Mouse (Mus musculus): ENCODE measurements at regions not wholly inside any gene's neighbourhood (a gene's known extent, or its start where the extent isn't known, plus 50 kb on each side); places are given as distances from the start of the nearest gene placed in this dataset.
A peak's percentile ranks its signal among the peaks of the same experiment; 100 is the strongest.

DNA sequence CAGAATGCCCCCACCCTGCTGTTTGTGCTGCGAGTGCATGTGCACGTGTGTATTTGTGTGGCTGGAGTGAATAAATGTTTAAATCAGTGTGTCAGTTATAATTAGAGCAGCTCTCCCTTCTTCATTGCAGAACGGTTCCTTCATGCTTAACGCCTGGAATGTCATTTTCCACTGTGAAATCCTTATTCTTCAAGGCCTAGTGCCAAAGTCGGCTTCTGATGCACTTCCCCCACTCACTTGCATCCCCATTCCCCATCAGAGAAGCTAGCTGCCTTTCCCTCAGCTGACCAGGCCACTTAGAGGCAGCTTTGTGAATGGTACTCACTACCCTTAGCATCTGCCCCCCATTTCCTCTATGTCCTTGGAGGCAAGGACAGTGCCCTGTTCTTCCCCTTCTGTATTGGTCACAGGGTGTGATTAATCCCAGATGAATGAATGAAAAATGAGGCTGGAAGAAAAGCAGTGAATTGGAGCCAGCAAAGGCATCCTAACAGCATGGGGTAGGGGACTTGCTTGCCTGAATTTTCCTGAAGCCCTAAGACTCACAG is 162.6 kb downstream of the H2al1j start:
- no peak for DNase-seq
- Histone ChIP-seq H3K4me3 (replicated peaks; ENCODE audit: insufficient read depth, low read depth, low read length) (no peak overlapping the region), H3K27me3 (ENCODE audit: control insufficient read depth, insufficient read depth, low read length) (no peaks in the 10 kb centered on the region), H3K4me1 (ENCODE audit: control insufficient read depth, insufficient read depth, low read length) (no peaks in the 10 kb centered on the region), H3K27ac (ENCODE audit: insufficient read depth, low read length) (no peak overlapping the region)
- TF ChIP-seq POLR2A (IDR thresholded peaks at IDR 0.05; ENCODE audit: borderline replicate concordance, insufficient read depth, low read length) (no peak), CTCF (IDR thresholded peaks at IDR 0.05; ENCODE audit: borderline replicate concordance, insufficient read depth, low read depth, low read length) (no peak)
- 78% methylated on average over 5 of the region's 5 CpGs for WGBS

DNA sequence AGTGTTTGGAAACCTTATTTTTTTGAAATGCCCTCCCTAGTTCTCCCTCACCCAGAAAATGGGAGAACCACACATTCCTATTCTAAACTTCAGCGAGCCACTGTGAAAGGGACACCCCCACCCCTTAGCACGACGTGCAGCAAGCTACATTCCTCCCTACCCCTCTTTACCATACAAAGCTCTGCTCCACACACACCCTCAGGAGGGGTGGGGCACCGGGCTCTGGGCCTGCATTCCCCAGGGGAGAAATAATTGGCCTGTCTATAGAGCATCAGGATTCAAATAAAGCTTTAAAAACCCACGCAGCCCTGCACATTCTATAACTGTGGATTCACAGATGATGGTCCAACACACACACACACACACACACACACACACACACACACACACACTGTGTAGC is 163.6 kb downstream of the H2al1j start:
- Histone ChIP-seq H3K4me1 (ENCODE audit: control insufficient read depth, insufficient read depth, low read length) (no peaks in the 10 kb centered on the region), H3K27ac (ENCODE audit: insufficient read depth, low read length) (no peak overlapping the region), H3K27me3 (ENCODE audit: control insufficient read depth, insufficient read depth, low read length) (no peaks in the 10 kb centered on the region), H3K4me3 (replicated peaks; ENCODE audit: insufficient read depth, low read depth, low read length) (no peak overlapping the region)
- TF ChIP-seq CTCF (IDR thresholded peaks at IDR 0.05; ENCODE audit: borderline replicate concordance, insufficient read depth, low read depth, low read length) (no peak), POLR2A (IDR thresholded peaks at IDR 0.05; ENCODE audit: borderline replicate concordance, insufficient read depth, low read length) (no peak)
- WGBS: 55% methylated on average over 5 of the region's 5 CpGs
- DNase-seq: no peak

DNA sequence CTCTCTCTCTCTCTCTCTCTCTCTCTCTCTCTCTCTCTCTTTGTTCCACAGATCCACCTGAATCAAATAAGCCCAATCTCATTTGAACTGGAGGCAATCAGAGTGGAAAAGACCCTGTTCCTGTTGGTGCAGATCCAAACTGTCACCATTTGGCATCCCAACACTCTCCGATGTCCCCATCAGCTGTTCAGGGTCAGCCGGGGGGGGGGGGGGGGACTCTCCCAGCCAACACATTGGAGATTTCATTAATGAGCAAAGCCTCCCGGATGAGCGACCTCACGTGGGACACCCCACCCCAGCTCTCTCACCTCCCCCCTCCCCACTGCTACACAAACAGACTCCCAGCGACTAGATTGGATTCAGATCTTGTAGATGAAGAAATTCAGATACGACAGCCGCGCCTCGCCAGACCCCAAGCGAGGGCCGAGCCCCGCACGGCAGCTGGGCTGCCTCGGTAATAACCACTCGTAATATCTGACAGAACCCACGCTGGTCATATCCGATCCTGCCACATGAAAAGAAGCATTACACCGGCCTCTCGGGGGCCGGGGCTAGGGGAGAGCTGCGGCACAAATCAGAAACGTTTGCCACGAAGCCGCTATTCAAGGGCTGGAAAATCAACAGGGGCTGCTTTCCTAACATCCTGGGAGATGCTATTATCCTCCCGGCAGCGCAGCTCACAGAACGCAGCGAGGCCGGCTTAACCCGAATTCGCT is 164.2 kb downstream of the H2al1j start:
- H3K4me1 ChIP-seq (ENCODE audit: control insufficient read depth, insufficient read depth, low read length): no peaks in the 10 kb centered on the region
- WGBS: 36% methylated on average over 32 of the region's 32 CpGs
- TF ChIP-seq POLR2A (IDR thresholded peaks at IDR 0.05; ENCODE audit: borderline replicate concordance, insufficient read depth, low read length) (no peak), CTCF (IDR thresholded peaks at IDR 0.05; ENCODE audit: borderline replicate concordance, insufficient read depth, low read depth, low read length) (no peak)
- no peak overlapping the region for H3K4me3 ChIP-seq (replicated peaks; ENCODE audit: insufficient read depth, low read depth, low read length)
- no peak overlapping the region for H3K27ac ChIP-seq (ENCODE audit: insufficient read depth, low read length)
- H3K27me3 ChIP-seq (ENCODE audit: control insufficient read depth, insufficient read depth, low read length): no peaks in the 10 kb centered on the region
- no peak for DNase-seq

DNA sequence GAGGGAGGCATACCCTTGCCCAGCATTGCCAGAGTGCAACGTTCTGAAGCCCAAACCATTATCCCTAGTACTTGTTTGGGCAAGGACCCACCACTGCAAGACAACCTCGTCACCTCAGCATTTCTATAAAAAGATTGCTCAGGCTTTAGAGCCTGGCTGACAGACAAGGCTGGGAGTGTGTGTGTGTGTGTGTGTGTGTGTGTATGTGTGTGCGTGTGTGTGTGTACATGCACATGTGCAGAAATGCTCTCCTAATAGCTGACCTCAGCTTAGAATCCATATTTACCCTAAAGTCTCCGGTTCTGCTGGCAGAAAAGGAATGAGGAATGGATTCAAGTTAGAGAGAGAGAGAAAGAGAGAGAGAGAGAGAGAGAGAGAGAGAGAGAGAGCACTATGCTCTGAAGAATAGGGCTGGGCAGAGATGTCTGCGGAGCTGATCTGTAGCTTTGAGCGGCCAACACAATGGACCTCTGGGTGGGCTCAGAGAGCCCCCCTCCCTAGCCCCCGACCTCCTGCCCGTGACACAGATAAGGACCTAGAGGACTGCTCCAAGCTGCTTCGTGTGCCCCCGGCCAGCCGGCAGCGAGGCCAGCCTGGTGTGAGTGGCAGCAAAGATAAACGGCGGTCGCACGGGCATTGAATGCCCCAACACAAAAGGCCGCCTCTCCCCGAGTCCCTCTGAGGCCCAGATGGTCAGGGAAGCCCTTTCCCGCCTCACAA is 166.1 kb downstream of the H2al1j start:
- Histone ChIP-seq H3K27ac (ENCODE audit: insufficient read depth, low read length) (no peak overlapping the region), H3K4me3 (replicated peaks; ENCODE audit: insufficient read depth, low read depth, low read length) (peak overlapping the region; percentile 21)

DNA sequence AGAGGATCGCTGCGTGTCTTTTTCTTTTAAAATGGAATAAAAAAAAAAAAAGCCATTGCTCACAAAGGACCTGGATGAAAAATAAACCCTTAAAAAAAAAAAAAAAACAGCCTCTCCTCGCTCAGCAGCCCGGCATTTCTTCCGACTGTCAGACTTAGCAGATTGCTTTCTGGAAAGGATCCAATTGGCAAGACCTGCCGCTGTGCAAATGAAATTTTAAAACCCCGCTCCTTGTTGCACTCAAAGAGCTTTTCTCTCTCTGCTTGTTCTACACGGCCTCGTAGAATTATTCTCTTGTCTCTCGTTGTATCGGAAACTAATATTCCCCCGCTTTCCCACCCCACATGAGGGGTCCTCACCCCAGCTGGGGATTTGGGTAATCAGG is 166.6 kb downstream of the H2al1j start:
- TF ChIP-seq CTCF (IDR thresholded peaks at IDR 0.05; ENCODE audit: borderline replicate concordance, insufficient read depth, low read depth, low read length): no peak
- TF ChIP-seq POLR2A (IDR thresholded peaks at IDR 0.05; ENCODE audit: borderline replicate concordance, insufficient read depth, low read length): no peak
- H3K4me3 ChIP-seq (replicated peaks; ENCODE audit: insufficient read depth, low read depth, low read length): peak overlapping the region; percentile 21
- H3K27me3 ChIP-seq (ENCODE audit: control insufficient read depth, insufficient read depth, low read length): no peaks in the 10 kb centered on the region
- H3K27ac ChIP-seq (ENCODE audit: insufficient read depth, low read length): no peak overlapping the region
- 8% methylated on average over 12 of the region's 12 CpGs for WGBS
- H3K4me1 ChIP-seq (ENCODE audit: control insufficient read depth, insufficient read depth, low read length): no peaks in the 10 kb centered on the region
- peak in 1 of 2 experiments; percentile 34 for DNase-seq

More for the DNA sequence above, 166.1 kb downstream of the H2al1j start:
- DNase-seq: no peak
- WGBS: 16% methylated on average over 19 of the region's 19 CpGs
- Histone ChIP-seq H3K27me3 (ENCODE audit: control insufficient read depth, insufficient read depth, low read length) (no peaks in the 10 kb centered on the region), H3K4me1 (ENCODE audit: control insufficient read depth, insufficient read depth, low read length) (no peaks in the 10 kb centered on the region)
- TF ChIP-seq CTCF (IDR thresholded peaks at IDR 0.05; ENCODE audit: borderline replicate concordance, insufficient read depth, low read depth, low read length): no peak
- TF ChIP-seq POLR2A (IDR thresholded peaks at IDR 0.05; ENCODE audit: borderline replicate concordance, insufficient read depth, low read length): no peak

DNA sequence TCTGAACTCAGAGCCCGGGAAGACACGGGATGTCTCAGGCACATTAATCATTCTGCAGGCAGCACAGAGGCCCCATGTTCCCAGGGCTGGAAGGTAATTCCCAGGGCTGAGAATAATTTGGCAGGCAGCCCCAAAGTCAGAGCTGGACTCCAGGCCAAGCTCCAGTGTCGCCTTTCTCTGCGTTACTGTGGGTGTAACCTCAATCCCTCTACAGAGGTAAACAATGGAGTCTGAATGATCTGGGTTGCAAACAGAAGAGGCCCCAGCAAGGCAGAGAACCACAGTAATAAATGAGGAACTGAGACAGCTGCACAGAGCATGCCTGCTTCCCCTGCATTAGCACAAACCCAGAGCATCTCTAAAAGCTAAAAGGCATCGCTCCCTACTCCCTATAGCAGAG is 184.8 kb downstream of the H2al1j start:
- WGBS: 25% methylated on average over 5 of the region's 5 CpGs
- TF ChIP-seq POLR2A (IDR thresholded peaks at IDR 0.05; ENCODE audit: borderline replicate concordance, insufficient read depth, low read length) (no peak), CTCF (IDR thresholded peaks at IDR 0.05; ENCODE audit: borderline replicate concordance, insufficient read depth, low read depth, low read length) (no peak)

DNA sequence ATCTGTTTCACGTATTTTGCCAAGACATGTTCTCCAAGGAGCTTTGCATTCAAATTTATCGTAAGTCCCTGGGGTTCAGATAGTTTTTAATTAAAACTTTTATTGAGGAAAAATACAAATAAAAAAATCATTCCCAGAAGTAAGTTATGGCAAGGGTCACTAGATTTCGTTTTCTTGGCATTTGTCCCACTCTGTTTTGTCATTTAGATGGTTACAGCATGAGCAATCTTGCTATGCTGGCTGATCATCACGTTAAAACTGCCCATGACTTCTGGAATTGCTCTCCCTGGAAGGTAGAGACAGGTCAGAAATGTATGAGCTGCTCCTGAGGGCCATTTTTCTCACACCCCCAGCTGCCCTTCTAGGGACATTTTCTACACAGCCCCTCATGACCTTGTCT is 185.3 kb downstream of the H2al1j start:
- WGBS: 65% methylated on average over 4 of the region's 4 CpGs
- TF ChIP-seq CTCF (IDR thresholded peaks at IDR 0.05; ENCODE audit: borderline replicate concordance, insufficient read depth, low read depth, low read length): no peak
- no peaks in the 10 kb centered on the region for H3K27me3 ChIP-seq (ENCODE audit: control insufficient read depth, insufficient read depth, low read length)
- no peaks in the 10 kb centered on the region for H3K4me1 ChIP-seq (ENCODE audit: control insufficient read depth, insufficient read depth, low read length)
- H3K27ac ChIP-seq (ENCODE audit: insufficient read depth, low read length): no peak overlapping the region
- DNase-seq: no peak
- H3K4me3 ChIP-seq (replicated peaks; ENCODE audit: insufficient read depth, low read depth, low read length): no peak overlapping the region

More for the DNA sequence above, 184.8 kb downstream of the H2al1j start:
- Histone ChIP-seq H3K27ac (ENCODE audit: insufficient read depth, low read length) (no peak overlapping the region), H3K4me3 (replicated peaks; ENCODE audit: insufficient read depth, low read depth, low read length) (no peak overlapping the region), H3K4me1 (ENCODE audit: control insufficient read depth, insufficient read depth, low read length) (no peaks in the 10 kb centered on the region), H3K27me3 (ENCODE audit: control insufficient read depth, insufficient read depth, low read length) (no peaks in the 10 kb centered on the region)
- DNase-seq: peak in 1 of 2 experiments; percentile 5

DNA sequence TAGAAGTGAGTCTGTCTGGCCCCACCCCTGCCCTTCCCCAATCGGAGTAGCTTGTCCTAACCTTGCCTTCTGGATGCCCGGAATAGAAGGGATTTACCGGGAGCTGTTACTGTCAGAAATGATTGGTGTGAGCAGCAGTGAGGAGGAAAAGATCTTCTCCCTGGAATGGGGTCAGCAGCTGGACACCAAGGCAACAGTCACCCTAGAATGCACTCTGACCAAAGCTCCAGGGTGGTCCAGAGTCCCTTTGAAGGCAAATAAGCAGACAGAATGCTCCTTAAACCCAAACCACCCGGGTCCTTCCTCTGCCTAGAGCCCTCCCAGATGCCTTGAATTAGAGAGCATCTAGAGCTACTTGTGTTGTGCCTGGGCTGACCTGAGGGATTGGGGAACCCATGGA is 196.2 kb downstream of the H2al1j start:
- DNase-seq: no peak
- H3K4me1 ChIP-seq (ENCODE audit: control insufficient read depth, insufficient read depth, low read length): no peaks in the 10 kb centered on the region
- H3K27ac ChIP-seq (ENCODE audit: insufficient read depth, low read length): no peak overlapping the region
- no peak overlapping the region for H3K4me3 ChIP-seq (replicated peaks; ENCODE audit: insufficient read depth, low read depth, low read length)
- no peaks in the 10 kb centered on the region for H3K27me3 ChIP-seq (ENCODE audit: control insufficient read depth, insufficient read depth, low read length)
- TF ChIP-seq POLR2A (IDR thresholded peaks at IDR 0.05; ENCODE audit: borderline replicate concordance, insufficient read depth, low read length) (no peak), CTCF (IDR thresholded peaks at IDR 0.05; ENCODE audit: borderline replicate concordance, insufficient read depth, low read depth, low read length) (no peak)
- WGBS: 49% methylated on average over 4 of the region's 4 CpGs
